Mouse (Mus musculus) brain, embryonic 14.5 days (tissue): Measurements from ENCODE around the gene Blnk.

Source experiments
- CTCF ChIP-seq: fragments of 200-500 bp; IDR thresholded peaks from 2 replicates; pipeline ENCODE4 v1.5.1; 2012; ENCODE audit warnings: inconsistent platforms, mild to moderate bottlenecking, moderate library complexity, borderline replicate concordance; ENCODE audit not compliant: insufficient read depth, insufficient read length; ENCODE audit errors: extremely low read depth
- POLR2A ChIP-seq: fragments of 200-500 bp; IDR thresholded peaks from 2 replicates; pipeline ENCODE4 v1.6.1; 2012; ENCODE audit warnings: mild to moderate bottlenecking, inconsistent platforms, borderline replicate concordance; ENCODE audit not compliant: poor library complexity, insufficient read depth, insufficient read length, severe bottlenecking; ENCODE audit errors: extremely low read depth

DNA sequence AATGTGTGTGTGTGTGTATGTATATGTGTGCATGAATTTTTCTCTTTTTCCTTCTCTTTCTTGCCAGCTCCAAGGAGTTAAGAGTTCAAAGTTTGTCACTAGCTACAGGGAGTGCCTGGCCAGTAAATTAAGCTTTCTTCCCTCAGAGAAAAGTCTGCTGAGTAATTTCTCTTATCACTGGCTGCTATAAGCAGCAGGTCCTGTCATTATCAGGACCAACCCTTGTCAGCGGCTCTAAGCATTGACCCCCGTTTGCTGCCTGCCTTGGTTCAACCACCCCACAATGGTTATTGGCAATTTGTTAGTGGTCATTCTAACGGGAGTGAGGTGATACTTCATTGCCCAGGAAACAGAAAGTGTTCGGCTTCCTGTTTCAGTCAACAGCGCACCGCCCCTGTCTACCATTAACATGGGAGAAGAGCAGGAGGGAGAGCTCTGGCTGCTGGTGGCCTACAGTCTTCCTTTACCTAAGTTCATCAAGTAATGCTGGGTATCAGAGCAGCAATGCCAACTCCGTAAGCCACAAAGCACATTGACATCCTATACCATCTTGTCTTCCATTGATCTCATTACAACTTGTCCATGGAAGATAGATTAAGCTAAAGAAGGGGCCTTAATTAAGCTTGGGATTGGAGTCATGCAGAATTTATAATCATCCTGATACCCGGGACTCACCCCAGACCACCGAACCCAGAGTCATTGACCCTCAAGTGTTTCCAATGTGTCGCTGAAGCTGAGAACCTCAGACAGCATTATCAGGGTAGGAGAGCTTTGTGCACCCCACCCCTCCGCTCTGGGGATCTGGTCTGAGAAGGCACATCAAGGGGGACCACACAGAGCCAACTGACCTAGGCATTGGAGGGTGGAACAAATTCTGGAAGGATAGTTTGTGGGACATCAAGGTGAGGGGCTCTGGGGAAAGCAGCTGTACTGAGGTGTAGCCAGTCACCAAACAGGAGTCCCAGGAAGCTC, 17.1 kb downstream of the Blnk start:
- TF ChIP-seq CTCF, result no peak
- TF ChIP-seq POLR2A, result no peak
